Mouse (Mus musculus) thymus, postnatal 25 days (tissue): ENCODE measurements at regions not wholly inside any gene's neighbourhood (a gene's known extent, or its start where the extent isn't known, plus 50 kb on each side); places are given as distances from the start of the nearest gene placed in this dataset.

Experiments
- DNase-seq: peaks from one replicate; pipeline ENCODE4 v3.0.0; 2022

- no peak for DNase-seq
These were observed 135.2 kb upstream of the Parp11 start for GRCm38 (mm10) chr6:127311192-127312054.

- DNase-seq = no peak
These were observed 129.3 kb upstream of the Parp11 start for GRCm38 (mm10) chr6:127317309-127317708.

- DNase-seq = no peak
These were observed 127.7 kb upstream of the Parp11 start for GRCm38 (mm10) chr6:127318746-127319582.

- DNase-seq = no peak
These were observed 126.0 kb upstream of the Parp11 start for GRCm38 (mm10) chr6:127320600-127320999.

- no peak for DNase-seq
These were observed 125.6 kb upstream of the Parp11 start for GRCm38 (mm10) chr6:127321031-127321430.

- DNase-seq = no peak
These were observed 124.2 kb upstream of the Parp11 start for GRCm38 (mm10) chr6:127322398-127322797.

- no peak for DNase-seq
These were observed 121.7 kb upstream of the Parp11 start for GRCm38 (mm10) chr6:127324984-127325383.

GRCm38 (mm10) chr6:127325596-127326332 is 120.9 kb upstream of the Parp11 start:
- DNase-seq = no peak

GRCm38 (mm10) chr6:127326333-127326729 is 120.3 kb upstream of the Parp11 start:
- DNase-seq = no peak

- no peak for DNase-seq
These were observed 117.2 kb upstream of the Parp11 start for GRCm38 (mm10) chr6:127329191-127330014.

- peak; percentile 92 for DNase-seq
These were observed 116.5 kb upstream of the Parp11 start for GRCm38 (mm10) chr6:127330015-127330705.

- DNase-seq = peak; percentile 7
These were observed 115.5 kb upstream of the Parp11 start for GRCm38 (mm10) chr6:127331091-127331490.

GRCm38 (mm10) chr6:127334256-127334655 is 112.4 kb upstream of the Parp11 start:
- peak; percentile 29 for DNase-seq

GRCm38 (mm10) chr6:127335462-127335886 is 111.2 kb upstream of the Parp11 start:
- DNase-seq = no peak

GRCm38 (mm10) chr6:127335996-127336660 is 110.5 kb upstream of the Parp11 start:
- DNase-seq = peak; percentile 21

GRCm38 (mm10) chr6:127336681-127337397 is 109.8 kb upstream of the Parp11 start:
- peak; percentile 76 for DNase-seq

GRCm38 (mm10) chr6:127337398-127337871 is 109.2 kb upstream of the Parp11 start:
- no peak for DNase-seq

GRCm38 (mm10) chr6:127338412-127338811 is 108.2 kb upstream of the Parp11 start:
- DNase-seq = no peak

- DNase-seq = no peak
These were observed 105.0 kb upstream of the Parp11 start for GRCm38 (mm10) chr6:127341604-127342003.
